Mouse (Mus musculus): ENCODE results near the gene Fadd. TPM values are rescaled to one million over a fixed set of nuclear protein-coding genes. Genes with fewer than 3 reads are reported as not detected.

Gene Fadd
- polyA plus RNA-seq, 1 experiment from 2014 or later: 7.8 TPM

DNA sequence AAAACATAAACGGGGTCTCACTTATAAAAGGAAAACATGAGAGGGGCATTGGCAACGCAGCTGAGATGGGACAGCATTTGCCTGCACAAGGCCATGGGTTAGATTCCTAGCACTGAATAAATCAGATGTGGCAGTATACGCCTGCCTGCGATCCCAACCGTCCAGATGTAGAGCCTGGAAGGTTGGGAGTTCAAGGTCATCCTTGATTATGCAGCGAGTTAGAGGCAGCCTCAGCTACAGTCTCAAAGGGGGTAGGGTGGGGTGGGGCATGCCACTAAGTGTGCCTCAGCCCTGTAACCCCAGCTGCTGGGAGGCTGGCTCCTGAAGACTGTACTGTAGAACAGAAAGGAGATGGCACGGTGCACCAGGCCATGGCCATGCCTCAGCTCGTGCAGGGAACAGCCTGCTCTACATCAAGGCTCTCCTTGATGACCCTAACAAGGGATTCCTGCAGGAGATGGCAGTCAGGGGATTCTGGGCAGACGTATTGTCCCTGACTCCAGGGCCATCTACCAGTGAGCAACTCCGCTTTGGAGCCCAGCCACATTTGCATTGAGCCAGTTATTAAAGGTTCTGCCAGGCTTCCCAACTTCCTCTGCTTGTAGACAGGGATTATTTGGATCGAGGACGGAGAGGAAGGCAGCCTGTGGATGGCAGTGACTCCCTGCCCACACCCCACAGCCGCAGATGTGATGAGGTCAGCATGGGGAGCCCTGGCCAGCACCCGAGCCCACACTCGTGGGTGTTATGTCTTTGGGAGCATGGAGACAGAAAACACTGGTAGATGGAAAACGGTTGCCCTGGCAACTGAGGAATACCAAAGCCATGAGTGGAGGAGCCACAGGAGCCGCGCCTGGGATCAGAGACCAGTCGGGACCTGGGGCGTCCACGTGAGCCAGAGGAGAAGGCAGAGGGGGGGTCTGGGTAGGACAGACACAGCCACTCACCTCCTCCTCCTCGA lies 38.7 kb upstream of the Fadd start:
- Histone ChIP-seq H3K4me1 (replicated peaks; ENCODE audit: control insufficient read depth, insufficient read depth) (no peaks in the 10 kb centered on the region), H3K27me3 (ENCODE audit: control insufficient read depth, insufficient read depth, low read length) (no peaks in the 10 kb centered on the region), H3K27ac (replicated peaks) (no peak overlapping the region), H3K36me3 (ENCODE audit: control insufficient read depth, insufficient read depth, low read length) (0 out of 2 replicates have a peak, but pooled peaks cover 3% of the 10 kb centered on the region), H3K9ac (ENCODE audit: low read length) (no peak overlapping the region), H3K4me2 (replicated peaks; ENCODE audit: low read depth) (no peak overlapping the region), H3K9me3 (ENCODE audit: control insufficient read depth, low read length) (no peaks in the 10 kb centered on the region), H3K4me3 (ENCODE audit: low read depth, low read length) (no peak overlapping the region)
- TF ChIP-seq EP300 (optimal IDR thresholded peaks at IDR 0.05): no peak
- no peak for TF ChIP-seq CTCF (IDR thresholded peaks at IDR 0.05; ENCODE audit: low read depth)
- 68% methylated on average over 22 of the region's 22 CpGs for WGBS
- DNase-seq (ENCODE audit: low spot score) (peak; percentile 34), ATAC-seq (ENCODE audit: low FRiP score, low TSS enrichment) (no peak)

DNA sequence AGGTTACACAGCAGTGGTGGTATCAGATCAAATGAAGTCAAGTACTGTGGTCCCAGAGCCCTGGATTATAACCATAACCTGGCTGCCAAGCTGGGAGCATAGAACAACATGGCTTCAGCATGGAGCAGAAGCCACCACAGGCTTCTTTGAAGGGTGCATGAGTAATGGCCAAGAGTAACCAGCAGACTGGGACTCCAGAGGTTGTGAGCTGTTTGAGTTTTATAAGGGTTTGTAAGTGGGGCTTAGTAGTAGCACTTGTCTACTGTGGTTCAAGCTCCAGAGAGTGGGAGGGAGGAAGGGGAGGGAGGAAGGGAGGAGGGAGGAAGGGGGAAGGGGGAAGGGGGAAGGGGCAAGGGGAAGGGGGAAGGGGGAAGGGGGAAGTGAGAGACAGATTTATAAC lies 38.1 kb upstream of the Fadd start:
- no peak overlapping the region for H3K4me2 ChIP-seq (replicated peaks; ENCODE audit: low read depth)
- H3K9me3 ChIP-seq (ENCODE audit: control insufficient read depth, low read length): no peaks in the 10 kb centered on the region
- H3K27me3 ChIP-seq (ENCODE audit: control insufficient read depth, insufficient read depth, low read length): no peaks in the 10 kb centered on the region
- no peak for DNase-seq (ENCODE audit: low spot score)
- no peak for TF ChIP-seq CTCF (IDR thresholded peaks at IDR 0.05; ENCODE audit: low read depth)
- no peak for TF ChIP-seq EP300 (optimal IDR thresholded peaks at IDR 0.05)
- 0 out of 2 replicates have a peak, but pooled peaks cover 3% of the 10 kb centered on the region for H3K36me3 ChIP-seq (ENCODE audit: control insufficient read depth, insufficient read depth, low read length)
- no peak overlapping the region for H3K4me3 ChIP-seq (ENCODE audit: low read depth, low read length)
- H3K27ac ChIP-seq (replicated peaks): no peak overlapping the region
- H3K4me1 ChIP-seq (replicated peaks; ENCODE audit: control insufficient read depth, insufficient read depth): no peaks in the 10 kb centered on the region
- ATAC-seq (ENCODE audit: low FRiP score, low TSS enrichment): no peak
- no peak overlapping the region for H3K9ac ChIP-seq (ENCODE audit: low read length)

DNA sequence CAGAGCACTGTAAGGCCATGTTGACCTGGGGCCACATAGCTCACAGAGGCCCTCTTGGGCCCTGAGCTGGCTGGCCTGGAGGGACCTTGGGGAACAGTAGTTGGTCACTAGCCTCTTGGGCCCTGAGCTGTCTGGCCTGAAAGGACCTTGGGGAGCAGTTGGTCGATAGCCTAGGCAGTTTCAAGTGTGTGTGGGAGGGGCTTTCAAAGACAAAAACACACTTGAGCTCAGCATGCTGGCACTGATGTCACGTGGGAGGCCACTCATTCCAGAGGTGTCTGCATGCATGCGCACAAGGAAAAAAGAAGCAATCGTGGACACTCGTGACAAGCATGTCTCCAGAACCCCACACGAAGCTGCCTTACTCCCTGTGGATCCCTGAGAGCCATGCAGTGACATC lies 33.1 kb upstream of the Fadd start:
- DNase-seq (ENCODE audit: low spot score) (no peak), ATAC-seq (ENCODE audit: low FRiP score, low TSS enrichment) (no peak)
- Histone ChIP-seq H3K4me2 (replicated peaks; ENCODE audit: low read depth) (no peak overlapping the region), H3K4me3 (ENCODE audit: low read depth, low read length) (no peak overlapping the region), H3K4me1 (replicated peaks; ENCODE audit: control insufficient read depth, insufficient read depth) (no peaks in the 10 kb centered on the region; the same call in 1 of the 2 replicates), H3K27ac (replicated peaks) (no peak overlapping the region), H3K27me3 (ENCODE audit: control insufficient read depth, insufficient read depth, low read length) (no peaks in the 10 kb centered on the region), H3K9ac (ENCODE audit: low read length) (no peak overlapping the region), H3K9me3 (ENCODE audit: control insufficient read depth, low read length) (no peaks in the 10 kb centered on the region), H3K36me3 (ENCODE audit: control insufficient read depth, insufficient read depth, low read length) (0 out of 2 replicates have a peak, but pooled peaks cover 3% of the 10 kb centered on the region)
- TF ChIP-seq CTCF (IDR thresholded peaks at IDR 0.05; ENCODE audit: low read depth): no peak
- TF ChIP-seq EP300 (optimal IDR thresholded peaks at IDR 0.05): no peak
- 71% methylated on average over 6 of the region's 6 CpGs for WGBS

DNA sequence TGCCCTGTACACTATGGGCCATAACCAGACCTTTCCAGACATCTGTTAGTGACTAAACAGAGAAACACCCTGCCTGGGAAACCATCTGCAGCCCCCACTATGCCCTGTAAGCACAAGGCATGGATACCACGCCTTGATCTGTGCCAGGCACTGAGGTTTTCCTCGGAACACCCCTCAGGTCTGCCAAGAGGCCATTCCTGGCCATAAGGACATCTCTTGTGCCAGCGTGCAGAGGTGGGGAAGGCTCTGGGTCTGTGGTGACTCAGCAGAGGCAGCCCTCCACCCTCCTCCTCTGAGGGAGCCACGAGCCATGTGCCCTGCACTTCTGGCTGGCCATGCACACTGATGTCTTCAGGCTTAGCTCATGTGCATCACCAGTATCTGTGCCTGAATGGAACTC lies 30.6 kb upstream of the Fadd start:
- peak overlapping the region; percentile 77 for H3K27ac ChIP-seq (replicated peaks)
- TF ChIP-seq CTCF (IDR thresholded peaks at IDR 0.05; ENCODE audit: low read depth) (no peak), EP300 (optimal IDR thresholded peaks at IDR 0.05) (no peak)
- 0 out of 2 replicates have a peak overlapping the region, but pooled peaks have one; percentile 8 for H3K9ac ChIP-seq (ENCODE audit: low read length)
- H3K4me1 ChIP-seq (replicated peaks; ENCODE audit: control insufficient read depth, insufficient read depth): no peaks in the 10 kb centered on the region; the same call in 1 of the 2 replicates
- H3K4me3 ChIP-seq (ENCODE audit: low read depth, low read length): no peak overlapping the region
- H3K9me3 ChIP-seq (ENCODE audit: control insufficient read depth, low read length): no peaks in the 10 kb centered on the region
- peak; percentile 41 for ATAC-seq (ENCODE audit: low FRiP score, low TSS enrichment)
- peak; percentile 31 for DNase-seq (ENCODE audit: low spot score)
- no peaks in the 10 kb centered on the region for H3K36me3 ChIP-seq (ENCODE audit: control insufficient read depth, insufficient read depth, low read length)
- no peaks in the 10 kb centered on the region for H3K27me3 ChIP-seq (ENCODE audit: control insufficient read depth, insufficient read depth, low read length)
- no peak overlapping the region for H3K4me2 ChIP-seq (replicated peaks; ENCODE audit: low read depth)
- whole genome bisulfite sequencing: 47% methylated on average over 4 of the region's 4 CpGs

GRCm38 (mm10) chr7:144612351-144612750 lies 30.1 kb upstream of the Fadd start:
- Histone ChIP-seq H3K9me3 (ENCODE audit: control insufficient read depth, low read length) (no peaks in the 10 kb centered on the region), H3K27ac (replicated peaks) (peak overlapping the region; percentile 77), H3K9ac (ENCODE audit: low read length) (no peak overlapping the region), H3K36me3 (ENCODE audit: control insufficient read depth, insufficient read depth, low read length) (no peaks in the 10 kb centered on the region; the same call in 1 of the 2 replicates), H3K4me2 (replicated peaks; ENCODE audit: low read depth) (no peak overlapping the region), H3K4me3 (ENCODE audit: low read depth, low read length) (no peak overlapping the region), H3K4me1 (replicated peaks; ENCODE audit: control insufficient read depth, insufficient read depth) (no peaks in the 10 kb centered on the region; the same call in 1 of the 2 replicates), H3K27me3 (ENCODE audit: control insufficient read depth, insufficient read depth, low read length) (no peaks in the 10 kb centered on the region)
- TF ChIP-seq CTCF (IDR thresholded peaks at IDR 0.05; ENCODE audit: low read depth) (no peak), EP300 (optimal IDR thresholded peaks at IDR 0.05) (no peak)
- 39% methylated on average over 4 of the region's 4 CpGs for WGBS
- peak; percentile 56; the same call in 1 of the 2 replicates for ATAC-seq (ENCODE audit: low FRiP score, low TSS enrichment)
- peak; percentile 45 for DNase-seq (ENCODE audit: low spot score)

DNA sequence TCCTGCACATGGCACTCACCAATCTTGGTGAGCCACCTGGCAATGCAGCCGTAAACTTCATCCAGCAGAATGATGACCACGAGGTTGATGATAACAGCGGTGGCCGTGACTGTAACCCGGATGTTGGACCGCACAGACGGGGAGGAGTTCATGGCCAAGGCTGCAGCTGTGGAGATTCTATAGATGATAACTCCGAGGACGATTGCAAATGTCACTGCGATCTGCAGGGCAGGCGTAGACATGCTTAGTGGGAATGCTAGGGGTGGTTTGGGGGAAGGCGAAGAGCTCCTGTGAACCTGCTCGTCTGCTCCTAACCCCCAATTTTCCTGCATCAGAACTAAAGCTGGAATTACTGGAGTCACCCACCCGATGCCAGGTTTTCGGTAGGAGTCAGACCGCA lies 29.3 kb upstream of the Fadd start:
- ATAC-seq (ENCODE audit: low FRiP score, low TSS enrichment) (no peak), DNase-seq (ENCODE audit: low spot score) (no peak)
- TF ChIP-seq EP300 (optimal IDR thresholded peaks at IDR 0.05) (no peak), CTCF (IDR thresholded peaks at IDR 0.05; ENCODE audit: low read depth) (no peak)
- Histone ChIP-seq H3K36me3 (ENCODE audit: control insufficient read depth, insufficient read depth, low read length) (no peaks in the 10 kb centered on the region; the same call in 1 of the 2 replicates), H3K9ac (ENCODE audit: low read length) (no peak overlapping the region), H3K27me3 (ENCODE audit: control insufficient read depth, insufficient read depth, low read length) (no peaks in the 10 kb centered on the region), H3K27ac (replicated peaks) (peak overlapping the region; percentile 77; the same call in 1 of the 2 replicates), H3K4me2 (replicated peaks; ENCODE audit: low read depth) (no peak overlapping the region), H3K4me1 (replicated peaks; ENCODE audit: control insufficient read depth, insufficient read depth) (no peaks in the 10 kb centered on the region; the same call in 1 of the 2 replicates), H3K4me3 (ENCODE audit: low read depth, low read length) (no peak overlapping the region), H3K9me3 (ENCODE audit: control insufficient read depth, low read length) (no peaks in the 10 kb centered on the region)
- WGBS: 82% methylated on average over 16 of the region's 16 CpGs
